Comparison of ENCODE assay signal across 8 mouse cellular contexts in genomic region chr10:30843438-30844190, GRCm38 (mm10). TPM values are rescaled to one million over a fixed set of nuclear protein-coding genes. Genes with fewer than 3 reads are reported as not detected.
A peak's percentile ranks its signal among the peaks of the same experiment; 100 is the strongest.
DNase-seq lines count a peak whose midpoint lies in the region; ATAC-seq lines count a peak whose summit lies in the region.

No protein-coding gene starts in this region.

- WGBS in forebrain, embryonic 16.5 days: under 1% methylated on average over 21 of the region's 21 CpGs
- WGBS in intestine, embryonic 15.5 days: 1% methylated on average over 21 of the region's 21 CpGs
- 2% methylated on average over 21 of the region's 21 CpGs for WGBS in liver, embryonic 15.5 days (ENCODE audit: insufficient replicate concordance)

- H3K9me3 ChIP-seq in forebrain, embryonic 16.5 days (ENCODE audit: control insufficient read depth, low read length): no peaks in the 10 kb centered on the region
- H3K9me3 ChIP-seq in intestine, embryonic 15.5 days: no peaks in the 10 kb centered on the region
- H3K9me3 ChIP-seq in liver, embryonic 15.5 days (replicated peaks): no peaks in the 10 kb centered on the region

- peaks cover 20% of the 10 kb centered on the region for H3K27me3 ChIP-seq in forebrain, embryonic 16.5 days (replicated peaks; ENCODE audit: control insufficient read depth, insufficient read depth, low read length)
- H3K27me3 ChIP-seq in intestine, embryonic 15.5 days (replicated peaks): peaks cover 19% of the 10 kb centered on the region
- peaks cover 83% of the 10 kb centered on the region for H3K27me3 ChIP-seq in liver, embryonic 15.5 days

- H3K4me3 ChIP-seq in forebrain, embryonic 16.5 days (replicated peaks; ENCODE audit: low read length): peak overlapping the region; percentile 77
- H3K4me3 ChIP-seq in intestine, embryonic 15.5 days (replicated peaks): peak overlapping the region; percentile 52
- peak overlapping the region; percentile 54 for H3K4me3 ChIP-seq in liver, embryonic 15.5 days (replicated peaks)

- no peak for ATAC-seq in forebrain, embryonic 16.5 days
- no peak; the same call in 1 of the 2 replicates for ATAC-seq in intestine, embryonic 15.5 days
- ATAC-seq in liver, embryonic 15.5 days (ENCODE audit: insufficient read depth): no peak
- ATAC-seq in erythroid progenitor cell, adult 5-6 weeks (replicated peaks; ENCODE audit: low FRiP score, poor library complexity, severe bottlenecking): no peak

- peak overlapping the region; percentile 36; the same call in 1 of the 2 replicates for H3K9ac ChIP-seq in forebrain, embryonic 16.5 days (replicated peaks; ENCODE audit: low read depth, low read length)
- 0 out of 2 replicates have a peak overlapping the region, but pooled peaks have one; percentile 21 for H3K9ac ChIP-seq in intestine, embryonic 15.5 days
- no peak overlapping the region for H3K9ac ChIP-seq in liver, embryonic 15.5 days

- DNase-seq in cerebellum, adult 18-20 months: peak; percentile 17 to 30
- no peak for DNase-seq in cerebellum, adult 11-12 months
- DNase-seq in adrenal gland, postnatal 14 days: peak; percentile 8
- peak; percentile 4 for DNase-seq in ovary, postnatal 14 days (ENCODE audit: low spot score)

- H3K36me3 ChIP-seq in forebrain, embryonic 16.5 days (ENCODE audit: control insufficient read depth, insufficient read depth): no peaks in the 10 kb centered on the region
- no peaks in the 10 kb centered on the region for H3K36me3 ChIP-seq in intestine, embryonic 15.5 days
- H3K36me3 ChIP-seq in liver, embryonic 15.5 days (replicated peaks): no peaks in the 10 kb centered on the region

- peak overlapping the region; percentile 67 for H3K4me2 ChIP-seq in forebrain, embryonic 16.5 days (ENCODE audit: low read length)
- H3K4me2 ChIP-seq in intestine, embryonic 15.5 days (replicated peaks): peak overlapping the region; percentile 84
- peak overlapping the region; percentile 82 for H3K4me2 ChIP-seq in liver, embryonic 15.5 days

- no peak overlapping the region for H3K27ac ChIP-seq in forebrain, embryonic 16.5 days (ENCODE audit: low read length)
- peak overlapping the region; percentile 64 for H3K27ac ChIP-seq in intestine, embryonic 15.5 days
- H3K27ac ChIP-seq in liver, embryonic 15.5 days (replicated peaks): no peak overlapping the region

- peaks cover 21% of the 10 kb centered on the region for H3K4me1 ChIP-seq in forebrain, embryonic 16.5 days (replicated peaks; ENCODE audit: control insufficient read depth, insufficient read depth, low read length)
- H3K4me1 ChIP-seq in intestine, embryonic 15.5 days (replicated peaks): peaks cover 17% of the 10 kb centered on the region
- H3K4me1 ChIP-seq in liver, embryonic 15.5 days (replicated peaks): peaks cover 20% of the 10 kb centered on the region

RNA-seq across cellular contexts. Expression of gene Hey2, which starts 1.0 kb away (rescaled TPM):
- 1.7 and 3.0 TPM in 2 replicates for total RNA-seq in adrenal gland, postnatal 14 days (2021)
- polyA plus RNA-seq in forebrain, embryonic 16.5 days (2015; fragmentation: Nextera tagmentation; extraction: Ambion mirVana): 3.4 and 3.9 TPM in 2 replicates
- 4.0 and 5.0 TPM in 2 replicates for polyA plus RNA-seq in intestine, embryonic 15.5 days (2015; fragmentation: Nextera tagmentation; extraction: Ambion mirVana)
- 0.44 and 0.53 TPM in 2 replicates for polyA plus RNA-seq in liver, embryonic 15.5 days (2015; fragmentation: Nextera tagmentation; extraction: Ambion mirVana)
- total RNA-seq in erythroid progenitor cell, adult 5-6 weeks (2015; ENCODE audit: low replicate concordance): not detected in 2 replicates
- total RNA-seq in erythroid progenitor cell, adult 5-6 weeks (2017; ENCODE audit: low replicate concordance): not detected in 2 replicates

RNA-seq across cellular contexts. Expression of gene Ncoa7, which starts 40.5 kb away (rescaled TPM):
- 35.2 and 38.4 TPM in 2 replicates for total RNA-seq in adrenal gland, postnatal 14 days (2021)
- polyA plus RNA-seq in forebrain, embryonic 16.5 days (2015; fragmentation: Nextera tagmentation; extraction: Ambion mirVana): 14.8 and 18.7 TPM in 2 replicates
- polyA plus RNA-seq in intestine, embryonic 15.5 days (2015; fragmentation: Nextera tagmentation; extraction: Ambion mirVana): 9.3 and 10.0 TPM in 2 replicates
- 10.2 and 12.2 TPM in 2 replicates for polyA plus RNA-seq in liver, embryonic 15.5 days (2015; fragmentation: Nextera tagmentation; extraction: Ambion mirVana)
- 96.6 and 110 TPM in 2 replicates for total RNA-seq in erythroid progenitor cell, adult 5-6 weeks (2015; ENCODE audit: low replicate concordance)
- 168 and 170 TPM in 2 replicates for total RNA-seq in erythroid progenitor cell, adult 5-6 weeks (2017; ENCODE audit: low replicate concordance)
